9 mouse cellular contexts compared by ENCODE assay signal in the genomic region with DNA sequence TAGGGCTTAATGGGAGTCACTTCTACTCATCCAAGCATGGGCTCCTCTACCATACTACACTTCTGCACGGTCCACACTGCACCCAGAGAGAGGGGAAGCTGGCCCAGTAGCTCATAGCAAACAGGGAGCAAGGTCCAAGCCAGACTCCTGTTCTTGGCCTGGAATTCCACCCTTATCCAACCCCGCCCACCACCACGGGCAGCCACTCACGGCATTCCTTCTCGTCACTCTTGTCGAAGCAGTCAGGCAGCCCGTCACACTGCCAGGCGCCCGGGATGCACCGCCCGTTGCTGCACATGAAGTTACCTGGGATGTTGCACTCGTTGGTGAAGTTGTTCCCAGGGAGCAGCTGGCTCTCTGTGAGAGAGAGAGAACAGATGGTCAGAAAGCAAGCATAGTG.
A peak's percentile ranks its signal among the peaks of the same experiment; 100 is the strongest.
DNase-seq lines count a peak whose midpoint lies in the region; ATAC-seq and TF ChIP-seq lines count a peak whose summit lies in the region.
"Had no signal": no experiment of that assay in that cellular context is flagged by ENCODE, and none has a peak within 500 bp of the region (broad histone marks: within the 10 kb centered on the region; RNA-seq: fewer than 3 reads in every experiment).

No protein-coding gene starts in this region.

- H3K4me1 ChIP-seq in midbrain, embryonic 10.5 days: peaks cover 41% of the 10 kb centered on the region
- peaks cover 43% of the 10 kb centered on the region for H3K4me1 ChIP-seq in midbrain, embryonic 13.5 days (replicated peaks)
- peaks cover 4% of the 10 kb centered on the region for H3K4me1 ChIP-seq in lung, adult 2 months (ENCODE audit: control insufficient read depth, insufficient read depth, low read length)

- 80% methylated on average over 12 of the region's 12 CpGs for WGBS in midbrain, embryonic 10.5 days
- 79% methylated on average over 12 of the region's 12 CpGs for WGBS in midbrain, embryonic 13.5 days
- WGBS in lung, adult 2 months: 71% methylated on average over 12 of the region's 12 CpGs

- no peak for TF ChIP-seq POLR2A in lung, adult 2 months (IDR thresholded peaks at IDR 0.05; ENCODE audit: borderline replicate concordance, extremely low read depth, low read depth, low read length)

- H3K4me3 ChIP-seq in midbrain, embryonic 10.5 days: no peak overlapping the region
- no peak overlapping the region for H3K4me3 ChIP-seq in midbrain, embryonic 13.5 days (replicated peaks)
- H3K4me3 ChIP-seq in lung, adult 2 months (replicated peaks; ENCODE audit: extremely low read depth, low read depth, low read length): no peak overlapping the region

- peaks cover 41% of the 10 kb centered on the region for H3K36me3 ChIP-seq in midbrain, embryonic 10.5 days
- peaks cover 10% of the 10 kb centered on the region for H3K36me3 ChIP-seq in midbrain, embryonic 13.5 days

- H3K27me3 ChIP-seq in midbrain, embryonic 10.5 days (ENCODE audit: low read depth, poor library complexity, severe bottlenecking): no peaks in the 10 kb centered on the region
- no peaks in the 10 kb centered on the region for H3K27me3 ChIP-seq in midbrain, embryonic 13.5 days

- H3K9me3 ChIP-seq in midbrain, embryonic 10.5 days (replicated peaks): no peaks in the 10 kb centered on the region
- H3K9me3 ChIP-seq in midbrain, embryonic 13.5 days: no peaks in the 10 kb centered on the region

- no peak overlapping the region for H3K4me2 ChIP-seq in midbrain, embryonic 13.5 days (replicated peaks)

- no peak for ATAC-seq in midbrain, embryonic 13.5 days

- H3K27ac ChIP-seq in midbrain, embryonic 10.5 days (replicated peaks): 0 out of 2 replicates have a peak overlapping the region, but pooled peaks have one; percentile 23
- no peak overlapping the region for H3K27ac ChIP-seq in midbrain, embryonic 13.5 days
- H3K27ac ChIP-seq: macrophage had no signal

- TF ChIP-seq CTCF in lung, adult 2 months (IDR thresholded peaks at IDR 0.05; ENCODE audit: insufficient read depth, low read length): no peak

- H3K9ac ChIP-seq in midbrain, embryonic 13.5 days (replicated peaks): no peak overlapping the region

- no peak for DNase-seq in midbrain, embryonic 10.5 days (ENCODE audit: low spot score)
- DNase-seq in kidney, adult 9 months: peak; percentile 94
- DNase-seq in lung, adult 2 months: peak; percentile 39
- DNase-seq in left cerebral cortex, adult 11 months (ENCODE audit: low spot score): no peak
- no peak for DNase-seq in retina, embryonic 14.5 days (ENCODE audit: low spot score)
- no peak for DNase-seq in ovary, postnatal 36 days (ENCODE audit: low spot score)
- DNase-seq: spleen, adult 18-20 months had no signal

Comparison
In these comparisons a context has a peak if more than half of its experiments do, and no peak if none do; other contexts are left out.
1. DNase-seq: peak in kidney, adult 9 months (single experiment) and lung, adult 2 months (single experiment); none in midbrain, embryonic 10.5 days (single experiment), left cerebral cortex, adult 11 months (single experiment), retina, embryonic 14.5 days (single experiment) and ovary, postnatal 36 days (single experiment).